Mouse (Mus musculus): ENCODE data around the gene Fbn1.

Fbn1 gene

GRCm38 (mm10) chr2:125507893-125508292 lies at the start of gene Fbn1:
TSS of gene Fbn1 (minus strand) at chr2:125507993.
- DNase-seq (ENCODE audit: low spot score in 2 of 2), result no peak

GRCm38 (mm10) chr2:125555830-125556229 lies 48.0 kb upstream of the Fbn1 start:
- DNase-seq (ENCODE audit: low spot score in 2 of 2), result no peak

- no peak for DNase-seq (ENCODE audit: low spot score in 2 of 2)
These were observed 41.2 kb upstream of the Fbn1 start for GRCm38 (mm10) chr2:125548806-125549578.

GRCm38 (mm10) chr2:125544986-125545385 lies 37.2 kb upstream of the Fbn1 start:
- no peak for DNase-seq (ENCODE audit: low spot score in 2 of 2)

- DNase-seq (ENCODE audit: low spot score in 2 of 2), result no peak
These were observed 35.9 kb upstream of the Fbn1 start for GRCm38 (mm10) chr2:125543646-125544045.

- DNase-seq (ENCODE audit: low spot score in 2 of 2), result no peak
These were observed 33.7 kb upstream of the Fbn1 start for GRCm38 (mm10) chr2:125541451-125541850.

- no peak for DNase-seq (ENCODE audit: low spot score in 2 of 2)
These were observed 32.8 kb upstream of the Fbn1 start for GRCm38 (mm10) chr2:125540579-125540978.

- DNase-seq (ENCODE audit: low spot score in 2 of 2), result no peak
These were observed 31.8 kb upstream of the Fbn1 start for GRCm38 (mm10) chr2:125539640-125540039.

GRCm38 (mm10) chr2:125530665-125531064 lies 22.9 kb upstream of the Fbn1 start:
- no peak for DNase-seq (ENCODE audit: low spot score in 2 of 2)

GRCm38 (mm10) chr2:125526566-125526965 lies 18.8 kb upstream of the Fbn1 start:
- no peak for DNase-seq (ENCODE audit: low spot score in 2 of 2)

GRCm38 (mm10) chr2:125525484-125525883 lies 17.7 kb upstream of the Fbn1 start:
- DNase-seq (ENCODE audit: low spot score in 2 of 2), result no peak

GRCm38 (mm10) chr2:125516594-125516993 lies 8.8 kb upstream of the Fbn1 start:
- DNase-seq (ENCODE audit: low spot score in 2 of 2), result peak in 1 of 2 experiments; percentile 17

GRCm38 (mm10) chr2:125515291-125516057 lies 7.7 kb upstream of the Fbn1 start:
- DNase-seq (ENCODE audit: low spot score in 2 of 2), result no peak

- DNase-seq (ENCODE audit: low spot score in 2 of 2), result no peak
These were observed 6.6 kb upstream of the Fbn1 start for GRCm38 (mm10) chr2:125514391-125514790.

GRCm38 (mm10) chr2:125512544-125512943 lies 4.8 kb upstream of the Fbn1 start:
- no peak for DNase-seq (ENCODE audit: low spot score in 2 of 2)

GRCm38 (mm10) chr2:125511898-125512297 lies 4.1 kb upstream of the Fbn1 start:
- DNase-seq (ENCODE audit: low spot score in 2 of 2), result no peak

- no peak for DNase-seq (ENCODE audit: low spot score in 2 of 2)
These were observed 3.0 kb upstream of the Fbn1 start for GRCm38 (mm10) chr2:125510752-125511151.

GRCm38 (mm10) chr2:125508381-125508780 lies 588 bp upstream of the Fbn1 start:
- no peak for DNase-seq (ENCODE audit: low spot score in 2 of 2)

GRCm38 (mm10) chr2:125506316-125507054 lies 1.3 kb downstream of the Fbn1 start:
- no peak for DNase-seq (ENCODE audit: low spot score in 2 of 2)

GRCm38 (mm10) chr2:125505746-125506315 lies 2.0 kb downstream of the Fbn1 start:
- DNase-seq (ENCODE audit: low spot score in 2 of 2), result peak in 1 of 2 experiments; percentile 29

- DNase-seq (ENCODE audit: low spot score in 2 of 2), result no peak
These were observed 2.6 kb downstream of the Fbn1 start, which contains the start of gene Gm9913 for GRCm38 (mm10) chr2:125505006-125505745. TSS of gene Gm9913 (plus strand) at chr2:125505089.
